Mouse (Mus musculus) forebrain, postnatal 0 days (tissue): ENCODE data around the gene Anks1b. TPM values are rescaled to one million over a fixed set of nuclear protein-coding genes. Genes with fewer than 3 reads are reported as not detected.

Experiments
- ATAC-seq: fragments of 200-750 bp; cut with Nextera tagmentation; 2 replicates; pipeline ENCODE4 v1.8.0; 2017; ENCODE audit warnings: mild to moderate bottlenecking, moderate library complexity
- DNase-seq: peaks from one replicate; pipeline ENCODE4 v3.0.0-alpha.2; 2015
- H3K27ac ChIP-seq: fragments of 300-500 bp; sonication (generic); 2 replicates; pipeline ENCODE4 v1.5.1; 2014; ENCODE audit warnings: low read depth, mild to moderate bottlenecking, antibody characterized with exemption, low read length, moderate library complexity, mixed read lengths
- H3K27me3 ChIP-seq: fragments of 300-500 bp; sonication (generic); 2 replicates; pipeline ENCODE4 v1.6.1; 2014; ENCODE audit warnings: mild to moderate bottlenecking, low read length, mixed read lengths; ENCODE audit not compliant: insufficient read depth
- H3K36me3 ChIP-seq: fragments of 300-500 bp; sonication (generic); 2 replicates; pipeline ENCODE4 v1.6.1; 2014; ENCODE audit warnings: mild to moderate bottlenecking, moderate library complexity; ENCODE audit not compliant: insufficient read depth
- H3K4me1 ChIP-seq: fragments of 300-500 bp; sonication (generic); 2 replicates; pipeline ENCODE4 v1.6.1; 2014; ENCODE audit warnings: antibody characterized with exemption; ENCODE audit not compliant: insufficient read depth
- H3K4me2 ChIP-seq: fragments of 300-500 bp; sonication (generic); 2 replicates; pipeline ENCODE4 v1.6.1; 2014; ENCODE audit warnings: low read depth, mild to moderate bottlenecking, moderate library complexity
- H3K4me3 ChIP-seq: fragments of 300-500 bp; sonication (generic); 2 replicates; pipeline ENCODE4 v1.5.1; 2014; ENCODE audit warnings: low read depth, low read length, mixed read lengths
- H3K9ac ChIP-seq: fragments of 300-500 bp; sonication (generic); 2 replicates; pipeline ENCODE4 v1.6.1; 2014; ENCODE audit warnings: mild to moderate bottlenecking
- H3K9me3 ChIP-seq: fragments of 300-500 bp; sonication (generic); 2 replicates; pipeline ENCODE4 v1.6.1; 2016; ENCODE audit warnings: low read length
- CTCF ChIP-seq: sonication (generic); IDR thresholded peaks from 2 replicates; pipeline ENCODE4 v1.5.1; 2016; ENCODE audit warnings: antibody characterized with exemption, control low read depth, low read depth
- WGBS: fragments of 180-500 bp; shearing (Covaris S2); extraction: QIAGEN DNeasy Blood & Tissue Kit; methylation state at CpG from one replicate; pipeline ENCODE4 v1.1.7; 2014; 5-methylcytosine and 5-hydroxymethylcytosine counted together
- polyA plus RNA-seq: library from polyadenylated mRNA; unstranded; fragments of >200 nt; fragmentation: Nextera tagmentation; extraction: Ambion mirVana; gene quantifications from 2 replicates; pipeline ENCODE4 v1.2.1, GENCODE M21; 2015
- total RNA-seq: library from RNA; depleted of rRNA; stranded (reverse); fragments of >200 nt; gene quantifications from 2 replicates; pipeline ENCODE4 v1.2.3, GENCODE M21; 2014

Gene Anks1b
- total and polyA plus RNA-seq, 2 experiments from 2014 or later: 120 to 145 TPM

DNA sequence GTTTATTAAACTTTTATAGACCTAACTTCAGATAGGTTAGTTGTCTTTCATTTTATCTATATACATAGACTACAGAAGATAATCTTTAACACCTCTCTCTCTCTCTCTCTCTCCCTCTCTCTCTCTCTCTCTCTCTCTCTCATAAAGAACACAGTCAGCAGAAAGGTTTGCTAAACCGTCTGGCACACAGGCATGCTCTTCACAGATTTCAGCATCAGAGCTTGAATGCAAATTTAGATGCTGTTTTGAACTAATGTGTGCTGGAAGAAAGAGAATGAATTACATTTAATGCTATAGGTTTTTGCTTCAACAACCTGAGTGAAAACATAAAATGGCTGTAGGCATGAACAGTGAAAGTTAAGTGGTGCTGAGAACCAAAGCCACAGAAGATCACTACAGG, 429.9 kb downstream of the Anks1b start:
- Histone ChIP-seq H3K4me3 (no peak overlapping the region), H3K9me3 (no peaks in the 10 kb centered on the region), H3K4me1 (no peaks in the 10 kb centered on the region), H3K36me3 (no peaks in the 10 kb centered on the region), H3K4me2 (no peak overlapping the region), H3K9ac (no peak overlapping the region), H3K27me3 (no peaks in the 10 kb centered on the region), H3K27ac (no peak overlapping the region)
- no peak for DNase-seq
- TF ChIP-seq CTCF: no peak
- no peak for ATAC-seq
- 40% methylated on average over 1 of the region's 1 CpGs for WGBS

DNA sequence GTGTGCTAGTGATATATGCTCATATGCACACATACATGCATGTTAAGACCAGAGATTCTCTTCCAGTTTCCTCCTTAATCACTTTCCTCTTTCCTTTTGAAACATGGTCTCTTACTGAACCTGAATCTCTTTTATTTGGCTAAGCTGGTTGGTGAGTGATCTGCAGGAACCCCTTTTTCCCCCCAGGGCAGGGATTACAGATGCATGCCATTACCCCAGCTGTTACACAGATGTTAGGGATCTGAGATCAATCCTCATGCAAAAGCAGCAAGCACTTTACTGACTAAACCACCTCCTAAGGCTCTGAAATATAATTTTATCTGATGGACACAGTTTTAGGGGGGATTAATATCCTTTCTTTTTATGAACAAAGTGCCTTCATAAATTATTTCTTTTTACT, 432.8 kb downstream of the Anks1b start:
- ATAC-seq (no peak), DNase-seq (no peak)
- H3K36me3 ChIP-seq: no peaks in the 10 kb centered on the region
- H3K27ac ChIP-seq: no peak overlapping the region
- H3K4me3 ChIP-seq: no peak overlapping the region
- H3K27me3 ChIP-seq: no peaks in the 10 kb centered on the region
- no peaks in the 10 kb centered on the region for H3K9me3 ChIP-seq
- no peak overlapping the region for H3K9ac ChIP-seq
- no peaks in the 10 kb centered on the region for H3K4me1 ChIP-seq
- TF ChIP-seq CTCF: no peak
- H3K4me2 ChIP-seq: no peak overlapping the region

DNA sequence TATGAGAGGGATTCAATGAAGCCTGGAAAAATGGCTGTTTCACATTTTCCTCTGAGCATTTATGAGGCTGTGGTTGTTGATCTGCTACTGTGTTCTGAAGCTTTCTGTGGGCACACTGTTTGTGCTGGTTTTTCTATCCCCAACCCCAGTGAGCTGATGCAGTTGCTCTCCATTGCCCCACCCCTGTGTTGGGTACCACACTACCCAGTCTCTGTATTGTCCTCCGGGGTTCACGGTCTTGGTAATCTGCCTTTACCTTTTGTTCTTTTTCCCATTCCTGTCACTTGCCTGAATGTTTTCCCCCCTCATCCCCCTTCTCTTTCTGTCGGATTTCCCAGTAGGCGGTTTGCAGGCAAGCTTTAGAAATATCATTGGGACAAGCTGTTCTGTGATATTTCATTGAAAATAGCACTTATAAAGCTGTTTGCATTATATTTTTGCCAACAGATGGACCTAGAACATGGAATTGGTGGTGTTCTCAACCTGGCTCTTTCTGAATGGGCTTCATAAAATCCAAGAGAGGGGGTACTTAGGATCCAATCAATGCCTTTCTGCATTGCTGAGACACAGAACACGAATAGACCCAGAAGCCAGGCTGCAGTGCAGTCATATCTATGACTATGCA, 434.7 kb downstream of the Anks1b start:
- peak overlapping the region; percentile 57 for H3K27ac ChIP-seq
- H3K4me2 ChIP-seq: no peak overlapping the region
- DNase-seq (peak; percentile 41), ATAC-seq (peak; percentile 48)
- no peaks in the 10 kb centered on the region for H3K36me3 ChIP-seq
- TF ChIP-seq CTCF: no peak
- H3K9ac ChIP-seq: no peak overlapping the region
- WGBS: 32% methylated on average over 5 of the region's 5 CpGs
- H3K27me3 ChIP-seq: no peaks in the 10 kb centered on the region
- H3K4me3 ChIP-seq: no peak overlapping the region
- H3K4me1 ChIP-seq: no peaks in the 10 kb centered on the region
- H3K9me3 ChIP-seq: no peaks in the 10 kb centered on the region

DNA sequence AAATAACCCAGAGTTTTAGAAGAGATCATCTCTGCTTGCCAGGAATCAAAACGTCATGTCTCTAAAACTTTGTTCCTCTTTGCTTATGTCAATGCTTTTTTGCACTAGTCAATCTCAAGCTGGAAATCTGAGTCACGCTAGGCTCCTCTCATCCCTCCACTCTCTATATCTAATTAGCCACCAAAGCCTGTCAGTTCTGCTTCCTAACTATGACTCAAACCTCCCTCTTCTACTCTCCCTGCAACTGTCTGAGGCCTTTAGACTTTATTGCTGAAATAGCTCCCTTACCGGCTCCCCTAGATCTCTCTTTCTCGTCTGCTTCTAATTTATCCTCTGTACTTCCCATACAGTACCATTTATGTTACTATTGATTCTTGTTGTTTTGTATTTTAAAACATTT, 456.5 kb downstream of the Anks1b start:
- Histone ChIP-seq H3K4me2 (no peak overlapping the region), H3K27ac (no peak overlapping the region), H3K27me3 (no peaks in the 10 kb centered on the region), H3K9me3 (no peaks in the 10 kb centered on the region), H3K4me3 (no peak overlapping the region), H3K4me1 (no peaks in the 10 kb centered on the region), H3K36me3 (no peaks in the 10 kb centered on the region), H3K9ac (no peak overlapping the region)
- WGBS: 90% methylated on average over 4 of the region's 4 CpGs
- no peak for ATAC-seq
- DNase-seq: no peak
- no peak for TF ChIP-seq CTCF

DNA sequence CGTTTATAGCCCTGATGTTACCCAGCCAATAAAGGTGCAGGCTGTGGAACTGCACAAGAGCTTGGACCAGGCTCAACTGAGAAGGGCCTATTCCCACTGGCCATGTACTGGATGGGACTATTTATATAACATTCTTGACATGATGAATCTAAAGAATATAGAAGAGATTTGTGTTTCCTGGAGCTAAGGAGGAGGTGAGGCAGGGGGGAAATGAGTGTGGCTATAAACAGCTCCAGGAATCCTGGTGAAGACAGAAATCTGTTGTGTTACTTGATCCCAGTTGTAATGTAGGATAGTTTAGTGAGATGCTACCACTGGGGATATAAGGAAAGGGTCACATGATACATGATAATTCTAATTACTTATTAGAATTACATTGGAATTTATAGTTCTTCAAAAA, 472.1 kb downstream of the Anks1b start:
- Histone ChIP-seq H3K36me3 (no peaks in the 10 kb centered on the region), H3K27me3 (no peaks in the 10 kb centered on the region), H3K4me2 (no peak overlapping the region), H3K9ac (no peak overlapping the region), H3K4me3 (no peak overlapping the region), H3K27ac (no peak overlapping the region), H3K9me3 (no peaks in the 10 kb centered on the region), H3K4me1 (no peaks in the 10 kb centered on the region)
- no peak for DNase-seq
- ATAC-seq: no peak
- WGBS: 86% methylated on average over 1 of the region's 1 CpGs
- TF ChIP-seq CTCF: no peak

DNA sequence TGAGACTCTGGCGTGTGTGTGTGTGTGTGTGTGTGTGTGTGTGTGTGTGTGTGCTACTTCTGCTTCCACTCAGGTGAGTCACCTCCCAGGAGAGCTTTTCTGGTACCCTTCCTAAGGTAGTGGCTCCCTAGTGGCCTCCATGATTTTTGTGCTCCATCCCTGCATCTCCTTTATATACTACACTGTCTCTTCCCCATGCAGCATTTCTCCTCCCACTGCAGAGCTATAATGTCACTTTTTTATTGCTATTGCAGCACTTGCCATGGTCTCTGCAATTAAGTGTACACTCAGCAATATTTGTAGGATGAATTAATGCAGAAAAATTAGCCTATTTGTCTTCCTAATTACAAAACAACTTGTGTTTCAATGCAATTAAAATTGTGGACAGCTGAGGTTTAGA, 482.9 kb downstream of the Anks1b start:
- no peak for TF ChIP-seq CTCF
- Histone ChIP-seq H3K36me3 (no peaks in the 10 kb centered on the region), H3K4me2 (no peak overlapping the region), H3K27ac (no peak overlapping the region), H3K4me1 (no peaks in the 10 kb centered on the region), H3K9ac (no peak overlapping the region), H3K27me3 (no peaks in the 10 kb centered on the region), H3K4me3 (no peak overlapping the region), H3K9me3 (no peaks in the 10 kb centered on the region)
- DNase-seq (no peak), ATAC-seq (no peak)
- WGBS: 90% methylated on average over 1 of the region's 1 CpGs

DNA sequence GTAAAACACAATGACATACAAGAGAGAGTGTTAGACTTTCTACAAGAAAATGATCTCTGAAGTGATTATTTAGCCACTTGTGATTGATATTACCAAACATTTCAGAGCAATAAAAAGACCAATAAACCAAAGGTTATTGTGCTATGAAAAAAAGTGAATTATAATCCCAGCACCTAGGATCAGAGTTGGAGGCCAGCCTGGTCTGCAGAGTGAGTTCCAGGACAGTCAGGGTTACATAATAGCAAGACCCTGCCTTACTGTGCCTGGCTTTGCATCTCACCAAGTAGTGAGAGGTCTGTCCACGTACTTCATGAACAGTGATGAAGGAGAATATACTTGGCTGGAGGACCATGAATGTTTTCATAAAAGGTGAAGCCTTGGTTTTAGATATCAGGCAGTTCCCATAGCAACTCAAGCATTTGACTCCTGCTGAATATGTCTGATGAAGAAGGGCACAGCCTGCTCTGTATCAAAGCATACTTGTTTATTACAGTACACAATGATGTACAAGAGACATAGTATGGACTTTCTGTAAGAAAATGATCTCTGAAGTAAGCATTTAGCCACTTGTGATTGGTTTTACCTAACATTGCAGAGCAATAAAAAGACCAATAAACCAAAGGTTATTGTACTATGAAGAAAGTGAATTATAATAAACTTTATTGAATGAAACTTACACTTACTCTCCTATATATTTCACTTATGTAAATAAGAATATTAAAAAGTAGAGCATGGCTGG, 484.0 kb downstream of the Anks1b start:
- TF ChIP-seq CTCF: no peak
- H3K27me3 ChIP-seq: no peaks in the 10 kb centered on the region
- ATAC-seq (no peak), DNase-seq (no peak)
- H3K9ac ChIP-seq: no peak overlapping the region
- H3K36me3 ChIP-seq: no peaks in the 10 kb centered on the region
- no peaks in the 10 kb centered on the region for H3K4me1 ChIP-seq
- H3K4me2 ChIP-seq: no peak overlapping the region
- no peak overlapping the region for H3K4me3 ChIP-seq
- WGBS: 74% methylated on average over 1 of the region's 1 CpGs
- no peaks in the 10 kb centered on the region for H3K9me3 ChIP-seq
- no peak overlapping the region for H3K27ac ChIP-seq
